Mouse (Mus musculus) heart, postnatal 0 days (tissue): ENCODE data around the gene Marc2. TPM values are rescaled to one million over a fixed set of nuclear protein-coding genes. Genes with fewer than 3 reads are reported as not detected.

Source experiments
- ATAC-seq: fragments of 200-750 bp; cut with Nextera tagmentation; 2 replicates; pipeline ENCODE4 v1.8.0; 2017; ENCODE audit warnings: low read depth, moderate number of reproducible peaks, moderate library complexity; ENCODE audit not compliant: insufficient read depth
- DNase-seq: peaks from one replicate; pipeline ENCODE4 v3.0.0-alpha.2; 2016; ENCODE audit warnings: low spot score
- H3K27ac ChIP-seq: fragments of 300-500 bp; sonication (generic); 2 replicates; pipeline ENCODE4 v1.5.1; 2014; ENCODE audit warnings: low read depth, mild to moderate bottlenecking
- H3K27me3 ChIP-seq: fragments of 300-500 bp; sonication (generic); 2 replicates; pipeline ENCODE4 v1.6.1; 2014; ENCODE audit warnings: low read length, mixed read lengths; ENCODE audit not compliant: control insufficient read depth, insufficient read depth
- H3K36me3 ChIP-seq: fragments of 300-500 bp; sonication (generic); replicated peaks from 2 replicates; pipeline ENCODE4 v1.6.1; 2014; ENCODE audit warnings: low read length, mixed read lengths; ENCODE audit not compliant: control insufficient read depth, insufficient read depth
- H3K4me1 ChIP-seq: fragments of 300-500 bp; sonication (generic); 2 replicates; pipeline ENCODE4 v1.6.1; 2014; ENCODE audit warnings: antibody characterized with exemption; ENCODE audit not compliant: control insufficient read depth, insufficient read depth
- H3K4me2 ChIP-seq: fragments of 300-500 bp; sonication (generic); 2 replicates; pipeline ENCODE4 v1.6.1; 2014; ENCODE audit warnings: low read depth, mild to moderate bottlenecking, low read length, moderate library complexity
- H3K4me3 ChIP-seq: fragments of 300-500 bp; sonication (generic); 2 replicates; pipeline ENCODE4 v1.5.1; 2014; ENCODE audit warnings: low read depth, low read length
- H3K9ac ChIP-seq: fragments of 300-500 bp; sonication (generic); replicated peaks from 2 replicates; pipeline ENCODE4 v1.6.1; 2014; ENCODE audit warnings: low read depth, low read length, mixed read lengths
- H3K9me3 ChIP-seq: fragments of 300-500 bp; sonication (generic); replicated peaks from 2 replicates; pipeline ENCODE4 v1.6.1; 2016; ENCODE audit warnings: low read length; ENCODE audit not compliant: control insufficient read depth
- CTCF ChIP-seq: IDR thresholded peaks from 2 replicates; pipeline ENCODE4 v1.5.1; 2016; ENCODE audit warnings: antibody characterized with exemption, control low read depth, low read depth
- EP300 ChIP-seq: IDR thresholded peaks from 2 replicates; pipeline ENCODE4 v1.6.1; 2016; ENCODE audit warnings: antibody characterized with exemption, low read depth
- WGBS: fragments of 180-500 bp; shearing (Covaris S2); extraction: QIAGEN DNeasy Blood & Tissue Kit; methylation state at CpG from one replicate; pipeline ENCODE4 v1.1.7; 2014; 5-methylcytosine and 5-hydroxymethylcytosine counted together
- polyA plus RNA-seq: library from polyadenylated mRNA; unstranded; fragments of >200 nt; fragmentation: Nextera tagmentation; extraction: Ambion mirVana; gene quantifications from 2 replicates; pipeline ENCODE4 v1.2.1, GENCODE M21; 2015
- total RNA-seq: library from RNA; depleted of rRNA; stranded (reverse); fragments of >200 nt; gene quantifications from 2 replicates; pipeline ENCODE4 v1.2.3, GENCODE M21; 2014; ENCODE audit warnings: low replicate concordance

Gene Marc2
- total and polyA plus RNA-seq, 2 experiments from 2014 or later, result 90.0 to 135 TPM

DNA sequence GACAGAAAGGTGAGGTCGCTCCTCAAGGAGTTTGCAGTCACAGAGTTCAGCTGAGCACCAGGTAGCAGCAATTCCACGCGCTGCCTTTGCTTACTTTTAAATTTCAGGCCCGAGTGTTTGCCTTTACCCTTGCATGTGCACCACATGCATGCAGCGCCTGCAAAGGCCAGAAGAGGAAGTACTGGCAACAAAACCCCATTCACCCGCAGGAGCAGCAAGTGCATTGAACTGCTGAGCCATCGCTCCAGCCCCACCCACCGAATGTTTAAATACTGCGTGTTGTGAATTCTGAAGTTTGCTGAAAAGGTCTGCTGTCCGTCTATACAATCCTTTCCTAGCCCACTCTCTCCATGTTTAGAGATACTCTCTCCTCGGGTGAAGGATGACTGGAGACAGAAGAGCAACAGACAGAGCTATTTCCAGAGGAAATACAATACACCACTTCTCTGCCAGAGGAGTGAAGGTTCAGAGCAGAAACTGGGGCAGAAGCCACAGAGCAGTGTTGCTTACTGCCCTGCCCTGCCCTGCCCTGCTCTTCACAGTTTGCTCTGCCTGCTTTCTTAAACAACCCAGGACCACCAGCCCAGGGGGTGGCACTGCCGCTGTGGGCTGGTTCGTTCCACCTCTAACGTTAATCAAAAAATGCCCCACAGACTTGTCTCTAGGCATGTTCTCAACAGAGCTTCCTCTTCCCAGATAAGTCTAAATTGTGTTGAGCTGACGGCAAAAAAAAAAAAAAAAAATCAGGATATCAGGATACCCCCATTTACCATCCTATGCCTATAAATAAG lies 38.4 kb downstream of the Marc2 start:
- Histone ChIP-seq H3K36me3 (peaks cover 6% of the 10 kb centered on the region; the same call in 1 of the 2 replicates), H3K9ac (no peak overlapping the region), H3K27ac (no peak overlapping the region), H3K9me3 (no peaks in the 10 kb centered on the region), H3K4me3 (no peak overlapping the region), H3K4me2 (no peak overlapping the region), H3K4me1 (peaks cover 5% of the 10 kb centered on the region; the same call in 1 of the 2 replicates), H3K27me3 (peaks cover 24% of the 10 kb centered on the region)
- ATAC-seq (no peak), DNase-seq (no peak)
- 71% methylated on average over 15 of the region's 15 CpGs for WGBS
- TF ChIP-seq EP300 (no peak), CTCF (no peak)

DNA sequence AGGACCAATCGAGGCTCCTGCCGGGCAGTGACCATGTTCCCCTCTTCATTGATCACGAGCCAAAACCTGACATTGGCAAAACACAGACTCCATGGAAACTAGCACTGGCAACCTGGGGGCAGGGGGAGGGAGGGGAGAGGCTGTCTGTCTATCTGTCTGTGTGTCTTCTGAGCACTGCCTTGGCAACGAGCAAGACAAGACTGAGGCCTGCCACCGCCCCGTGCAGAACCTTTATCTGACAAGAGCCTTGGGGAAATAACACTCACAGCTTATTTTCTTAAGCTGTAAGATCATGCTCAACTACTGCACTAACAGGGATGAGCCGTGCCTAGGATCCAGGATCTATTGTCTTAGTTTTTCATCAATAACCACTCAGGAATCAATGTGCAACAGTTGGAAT lies 39.1 kb downstream of the Marc2 start:
- H3K4me2 ChIP-seq, result no peak overlapping the region
- H3K4me3 ChIP-seq, result no peak overlapping the region
- H3K27ac ChIP-seq, result no peak overlapping the region
- H3K4me1 ChIP-seq, result peaks cover 5% of the 10 kb centered on the region; the same call in 1 of the 2 replicates
- DNase-seq (no peak), ATAC-seq (no peak)
- H3K36me3 ChIP-seq, result no peaks in the 10 kb centered on the region
- no peak for TF ChIP-seq EP300
- H3K27me3 ChIP-seq, result peaks cover 22% of the 10 kb centered on the region
- no peaks in the 10 kb centered on the region for H3K9me3 ChIP-seq
- WGBS, result 72% methylated on average over 7 of the region's 7 CpGs
- no peak overlapping the region for H3K9ac ChIP-seq

DNA sequence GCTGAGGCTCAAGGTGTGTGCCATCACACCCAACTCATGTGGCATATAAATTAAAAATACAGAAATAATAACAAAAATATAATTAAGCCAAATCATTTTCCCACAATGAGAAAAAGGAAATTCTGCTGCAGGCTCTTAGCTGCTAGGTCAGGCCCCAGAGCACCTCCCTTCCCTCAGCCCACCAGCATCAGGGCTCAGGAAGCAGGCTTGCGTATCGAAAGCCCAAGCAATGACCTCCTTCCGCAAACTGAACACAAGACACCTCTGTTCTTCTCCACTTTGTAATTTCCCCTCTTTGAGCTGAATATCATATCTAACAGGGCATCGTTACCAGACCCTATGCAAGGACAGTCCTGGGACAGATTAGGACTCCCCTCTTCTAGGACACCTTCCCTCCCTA lies 40.5 kb downstream of the Marc2 start:
- Histone ChIP-seq H3K4me3 (no peak overlapping the region), H3K36me3 (no peaks in the 10 kb centered on the region), H3K9ac (no peak overlapping the region), H3K4me2 (no peak overlapping the region), H3K9me3 (0 out of 2 replicates have a peak, but pooled peaks cover 3% of the 10 kb centered on the region), H3K27ac (no peak overlapping the region), H3K27me3 (peaks cover 9% of the 10 kb centered on the region), H3K4me1 (peaks cover 3% of the 10 kb centered on the region; the same call in 1 of the 2 replicates)
- WGBS, result 88% methylated on average over 4 of the region's 4 CpGs
- DNase-seq (no peak), ATAC-seq (no peak)
- TF ChIP-seq CTCF (no peak), EP300 (no peak)

DNA sequence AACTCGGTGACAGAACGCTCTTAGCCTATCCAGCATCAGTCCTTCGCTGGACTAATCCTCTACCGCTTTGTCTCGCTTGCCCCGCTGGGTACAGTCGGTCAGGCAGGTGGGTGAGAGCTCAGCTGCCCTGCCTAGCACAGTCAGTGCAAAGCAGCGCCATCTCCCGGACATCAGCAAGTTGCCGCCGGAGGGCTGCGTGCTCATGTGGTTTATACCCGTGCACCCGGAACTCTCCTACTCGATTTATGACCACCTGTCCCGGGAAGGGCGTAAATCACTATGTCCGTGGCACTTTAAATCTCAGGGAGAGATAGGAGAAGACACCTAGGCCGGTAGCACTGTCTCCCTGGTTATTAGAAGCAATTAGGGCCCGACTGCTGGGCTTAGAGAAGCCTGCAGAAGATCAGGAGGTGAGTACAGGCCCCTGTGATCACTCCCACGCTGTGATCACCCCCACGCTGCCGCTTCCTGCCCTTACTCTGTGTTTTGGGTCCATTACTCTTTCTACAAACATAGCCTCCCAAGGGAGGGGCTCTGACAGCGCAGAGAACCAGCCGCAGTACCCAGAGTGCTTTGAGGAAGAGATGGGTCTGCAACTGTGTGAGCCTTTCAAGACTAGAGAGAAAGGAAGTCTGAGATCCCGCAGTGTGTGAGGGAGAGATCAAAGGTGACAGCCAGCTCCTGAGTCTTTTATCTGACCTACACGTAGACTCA lies 52.9 kb downstream of the Marc2 start:
- no peak for TF ChIP-seq EP300
- peak; percentile 39 for TF ChIP-seq CTCF
- Histone ChIP-seq H3K4me3 (no peak overlapping the region), H3K9ac (no peak overlapping the region), H3K27ac (no peak overlapping the region), H3K4me2 (peak overlapping the region; percentile 29), H3K36me3 (no peaks in the 10 kb centered on the region), H3K9me3 (0 out of 2 replicates have a peak, but pooled peaks cover 5% of the 10 kb centered on the region), H3K4me1 (no peaks in the 10 kb centered on the region), H3K27me3 (no peaks in the 10 kb centered on the region)
- 19% methylated on average over 27 of the region's 27 CpGs for WGBS
- ATAC-seq (no peak; the same call in 1 of the 2 replicates), DNase-seq (peak; percentile 23)

DNA sequence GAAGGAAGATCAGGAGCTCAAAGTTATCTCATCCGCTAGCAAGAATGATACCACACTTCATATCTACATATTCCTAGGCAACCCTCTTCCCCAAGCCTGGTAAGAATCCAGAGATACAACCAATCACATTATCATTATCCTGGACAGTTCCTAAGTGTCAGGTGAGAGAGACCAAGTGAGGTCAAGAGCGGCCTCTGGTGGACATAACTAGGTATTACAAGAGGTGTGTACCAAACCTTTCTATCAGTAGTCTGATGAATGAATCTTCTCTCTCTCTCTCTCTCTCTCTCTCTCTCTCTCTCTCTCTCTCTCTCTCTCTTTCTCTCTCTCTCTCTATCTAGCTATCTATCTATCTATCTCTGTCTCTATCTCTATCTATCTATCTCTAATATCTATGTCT lies 55.1 kb downstream of the Marc2 start:
- peak; percentile 41 for DNase-seq
- Histone ChIP-seq H3K27me3 (no peaks in the 10 kb centered on the region), H3K4me2 (no peak overlapping the region), H3K4me3 (no peak overlapping the region), H3K27ac (no peak overlapping the region), H3K9me3 (no peaks in the 10 kb centered on the region), H3K4me1 (no peaks in the 10 kb centered on the region), H3K36me3 (no peaks in the 10 kb centered on the region), H3K9ac (no peak overlapping the region)
- WGBS, result 8% methylated on average over 2 of the region's 2 CpGs
- no peak for ATAC-seq
- no peak for TF ChIP-seq EP300
- peak; percentile 91 for TF ChIP-seq CTCF
